Mouse (Mus musculus): Measurements from ENCODE around the gene Ces3b.

- no peak for TF ChIP-seq CTCF (IDR thresholded peaks at IDR 0.05)
- no peak for TF ChIP-seq POLR2A (IDR thresholded peaks at IDR 0.05; ENCODE audit: insufficient read depth, low read depth, low read length)
- no peak for TF ChIP-seq EP300 (IDR thresholded peaks at IDR 0.05; ENCODE audit: insufficient read depth, low read depth, low read length)
Measured at GRCm38 (mm10) chr8:105129864-105130263, 46.3 kb downstream of the Ces3b start.

All from heart, adult 2 months (tissue).